Mouse (Mus musculus): Measurements from ENCODE around the gene Fli1. TPM values are rescaled to one million over a fixed set of nuclear protein-coding genes. Genes with fewer than 3 reads are reported as not detected.

Fli1 gene
- polyA plus RNA-seq, 1 experiment from 2014 or later: 18.8 TPM

GRCm38 (mm10) chr9:32443817-32444216, 98.8 kb downstream of the Fli1 start:
- no peaks in the 10 kb centered on the region for H3K9me3 ChIP-seq (ENCODE audit: control insufficient read depth, low read length)
- WGBS: 18% methylated on average over 6 of the region's 6 CpGs
- H3K36me3 ChIP-seq (ENCODE audit: control insufficient read depth, insufficient read depth, low read length): 0 out of 2 replicates have a peak, but pooled peaks cover 4% of the 10 kb centered on the region
- no peak; the same call in 1 of the 2 replicates for ATAC-seq (ENCODE audit: low read depth)
- H3K27me3 ChIP-seq (replicated peaks; ENCODE audit: control insufficient read depth, insufficient read depth, low read length): no peaks in the 10 kb centered on the region
- peak overlapping the region; percentile 71 for H3K27ac ChIP-seq (replicated peaks; ENCODE audit: low read depth, low read length)
- no peak overlapping the region for H3K9ac ChIP-seq (ENCODE audit: low read depth, low read length)
- no peak overlapping the region for H3K4me2 ChIP-seq (ENCODE audit: low read depth, low read length)
- DNase-seq (ENCODE audit: low spot score): peak; percentile 68
- H3K4me1 ChIP-seq (ENCODE audit: control insufficient read depth, insufficient read depth, low read length): no peaks in the 10 kb centered on the region; the same call in 1 of the 2 replicates
- no peak overlapping the region for H3K4me3 ChIP-seq (ENCODE audit: low read depth, low read length)

GRCm38 (mm10) chr9:32443115-32443514, 99.5 kb downstream of the Fli1 start:
- Histone ChIP-seq H3K4me2 (ENCODE audit: low read depth, low read length) (no peak overlapping the region), H3K27me3 (replicated peaks; ENCODE audit: control insufficient read depth, insufficient read depth, low read length) (no peaks in the 10 kb centered on the region), H3K36me3 (ENCODE audit: control insufficient read depth, insufficient read depth, low read length) (0 out of 2 replicates have a peak, but pooled peaks cover 4% of the 10 kb centered on the region), H3K9me3 (ENCODE audit: control insufficient read depth, low read length) (no peaks in the 10 kb centered on the region), H3K4me1 (ENCODE audit: control insufficient read depth, insufficient read depth, low read length) (no peaks in the 10 kb centered on the region; the same call in 1 of the 2 replicates), H3K4me3 (ENCODE audit: low read depth, low read length) (no peak overlapping the region), H3K27ac (replicated peaks; ENCODE audit: low read depth, low read length) (peak overlapping the region; percentile 71), H3K9ac (ENCODE audit: low read depth, low read length) (no peak overlapping the region)
- WGBS: 76% methylated on average over 3 of the region's 3 CpGs
- no peak for ATAC-seq (ENCODE audit: low read depth)
- DNase-seq (ENCODE audit: low spot score): no peak

- H3K27me3 ChIP-seq (replicated peaks; ENCODE audit: control insufficient read depth, insufficient read depth, low read length): no peaks in the 10 kb centered on the region
- peaks cover 16% of the 10 kb centered on the region; the same call in 1 of the 2 replicates for H3K4me1 ChIP-seq (ENCODE audit: control insufficient read depth, insufficient read depth, low read length)
- H3K27ac ChIP-seq (replicated peaks; ENCODE audit: low read depth, low read length): peak overlapping the region; percentile 64
- ATAC-seq (ENCODE audit: low read depth): peak; percentile 53; the same call in 1 of the 2 replicates
- no peaks in the 10 kb centered on the region for H3K9me3 ChIP-seq (ENCODE audit: control insufficient read depth, low read length)
- H3K9ac ChIP-seq (ENCODE audit: low read depth, low read length): no peak overlapping the region
- peak; percentile 41 for DNase-seq (ENCODE audit: low spot score)
- 57% methylated on average over 19 of the region's 19 CpGs for WGBS
- H3K36me3 ChIP-seq (ENCODE audit: control insufficient read depth, insufficient read depth, low read length): 0 out of 2 replicates have a peak, but pooled peaks cover 3% of the 10 kb centered on the region
- H3K4me3 ChIP-seq (ENCODE audit: low read depth, low read length): no peak overlapping the region
- no peak overlapping the region for H3K4me2 ChIP-seq (ENCODE audit: low read depth, low read length)
These were observed 108.1 kb downstream of the Fli1 start for GRCm38 (mm10) chr9:32434241-32435213.

GRCm38 (mm10) chr9:32431061-32431460, 111.6 kb downstream of the Fli1 start:
- no peak for ATAC-seq (ENCODE audit: low read depth)
- Histone ChIP-seq H3K36me3 (ENCODE audit: control insufficient read depth, insufficient read depth, low read length) (peaks cover 17% of the 10 kb centered on the region; the same call in 1 of the 2 replicates), H3K4me1 (ENCODE audit: control insufficient read depth, insufficient read depth, low read length) (peaks cover 12% of the 10 kb centered on the region; the same call in 1 of the 2 replicates), H3K4me3 (ENCODE audit: low read depth, low read length) (no peak overlapping the region), H3K27ac (replicated peaks; ENCODE audit: low read depth, low read length) (no peak overlapping the region), H3K9me3 (ENCODE audit: control insufficient read depth, low read length) (no peaks in the 10 kb centered on the region), H3K27me3 (replicated peaks; ENCODE audit: control insufficient read depth, insufficient read depth, low read length) (no peaks in the 10 kb centered on the region), H3K4me2 (ENCODE audit: low read depth, low read length) (no peak overlapping the region), H3K9ac (ENCODE audit: low read depth, low read length) (no peak overlapping the region)
- DNase-seq (ENCODE audit: low spot score): no peak
- WGBS: 63% methylated on average over 3 of the region's 3 CpGs

GRCm38 (mm10) chr9:32425321-32425720, 117.3 kb downstream of the Fli1 start:
- Histone ChIP-seq H3K9me3 (ENCODE audit: control insufficient read depth, low read length) (no peaks in the 10 kb centered on the region), H3K9ac (ENCODE audit: low read depth, low read length) (no peak overlapping the region), H3K4me3 (ENCODE audit: low read depth, low read length) (no peak overlapping the region), H3K4me1 (ENCODE audit: control insufficient read depth, insufficient read depth, low read length) (no peaks in the 10 kb centered on the region), H3K36me3 (ENCODE audit: control insufficient read depth, insufficient read depth, low read length) (peaks cover 42% of the 10 kb centered on the region; the same call in 1 of the 2 replicates), H3K4me2 (ENCODE audit: low read depth, low read length) (no peak overlapping the region), H3K27ac (replicated peaks; ENCODE audit: low read depth, low read length) (no peak overlapping the region), H3K27me3 (replicated peaks; ENCODE audit: control insufficient read depth, insufficient read depth, low read length) (no peaks in the 10 kb centered on the region)
- DNase-seq (ENCODE audit: low spot score) (no peak), ATAC-seq (ENCODE audit: low read depth) (no peak)
- WGBS: 74% methylated on average over 7 of the region's 7 CpGs

GRCm38 (mm10) chr9:32420711-32421110, 122.0 kb downstream of the Fli1 start:
- Histone ChIP-seq H3K4me3 (ENCODE audit: low read depth, low read length) (no peak overlapping the region), H3K9me3 (ENCODE audit: control insufficient read depth, low read length) (no peaks in the 10 kb centered on the region), H3K27me3 (replicated peaks; ENCODE audit: control insufficient read depth, insufficient read depth, low read length) (no peaks in the 10 kb centered on the region), H3K4me1 (ENCODE audit: control insufficient read depth, insufficient read depth, low read length) (peaks cover 11% of the 10 kb centered on the region), H3K4me2 (ENCODE audit: low read depth, low read length) (no peak overlapping the region), H3K27ac (replicated peaks; ENCODE audit: low read depth, low read length) (no peak overlapping the region), H3K36me3 (ENCODE audit: control insufficient read depth, insufficient read depth, low read length) (peaks cover 25% of the 10 kb centered on the region; the same call in 1 of the 2 replicates), H3K9ac (ENCODE audit: low read depth, low read length) (no peak overlapping the region)
- DNase-seq (ENCODE audit: low spot score) (no peak), ATAC-seq (ENCODE audit: low read depth) (no peak)

- DNase-seq (ENCODE audit: low spot score) (peak; percentile 48), ATAC-seq (ENCODE audit: low read depth) (peak; percentile 50; the same call in 1 of the 2 replicates)
- Histone ChIP-seq H3K4me1 (ENCODE audit: control insufficient read depth, insufficient read depth, low read length) (peaks cover 11% of the 10 kb centered on the region), H3K27ac (replicated peaks; ENCODE audit: low read depth, low read length) (peak overlapping the region; percentile 44), H3K9ac (ENCODE audit: low read depth, low read length) (no peak overlapping the region), H3K9me3 (ENCODE audit: control insufficient read depth, low read length) (no peaks in the 10 kb centered on the region), H3K36me3 (ENCODE audit: control insufficient read depth, insufficient read depth, low read length) (peaks cover 9% of the 10 kb centered on the region; the same call in 1 of the 2 replicates), H3K4me2 (ENCODE audit: low read depth, low read length) (peak overlapping the region; percentile 38), H3K4me3 (ENCODE audit: low read depth, low read length) (peak overlapping the region; percentile 4; the same call in 1 of the 2 replicates), H3K27me3 (replicated peaks; ENCODE audit: control insufficient read depth, insufficient read depth, low read length) (no peaks in the 10 kb centered on the region)
- 16% methylated on average over 8 of the region's 8 CpGs for WGBS
These were observed 125.1 kb downstream of the Fli1 start for GRCm38 (mm10) chr9:32417466-32418116.

- ATAC-seq (ENCODE audit: low read depth) (no peak), DNase-seq (ENCODE audit: low spot score) (no peak)
- WGBS: 93% methylated on average over 3 of the region's 3 CpGs
- Histone ChIP-seq H3K4me1 (ENCODE audit: control insufficient read depth, insufficient read depth, low read length) (peaks cover 11% of the 10 kb centered on the region), H3K36me3 (ENCODE audit: control insufficient read depth, insufficient read depth, low read length) (0 out of 2 replicates have a peak, but pooled peaks cover under 1% of the 10 kb centered on the region), H3K4me3 (ENCODE audit: low read depth, low read length) (no peak overlapping the region), H3K4me2 (ENCODE audit: low read depth, low read length) (no peak overlapping the region), H3K27ac (replicated peaks; ENCODE audit: low read depth, low read length) (no peak overlapping the region), H3K9me3 (ENCODE audit: control insufficient read depth, low read length) (no peaks in the 10 kb centered on the region), H3K27me3 (replicated peaks; ENCODE audit: control insufficient read depth, insufficient read depth, low read length) (no peaks in the 10 kb centered on the region), H3K9ac (ENCODE audit: low read depth, low read length) (no peak overlapping the region)
These were observed 126.7 kb downstream of the Fli1 start for GRCm38 (mm10) chr9:32415952-32416351.
